Comparison of ENCODE assay signal across 8 mouse cellular contexts in genomic region chr1:109982064-109982808, GRCm38 (mm10). TPM values are rescaled to one million over a fixed set of nuclear protein-coding genes. Genes with fewer than 3 reads are reported as not detected.
A peak's percentile ranks its signal among the peaks of the same experiment; 100 is the strongest.
DNase-seq lines count a peak whose midpoint lies in the region; ATAC-seq and TF ChIP-seq lines count a peak whose summit lies in the region.

TSS of gene Cdh7 (plus strand) at chr1:109982431.

- H3K4me1 ChIP-seq in hindbrain, embryonic 15.5 days (replicated peaks): peaks cover 12% of the 10 kb centered on the region
- H3K4me1 ChIP-seq in limb, embryonic 14.5 days (ENCODE audit: control insufficient read depth, insufficient read depth, low read length): no peaks in the 10 kb centered on the region; the same call in 1 of the 2 replicates

- H3K4me3 ChIP-seq in hindbrain, embryonic 15.5 days: peak within 1 kb of the TSS; percentile 79
- H3K4me3 ChIP-seq in limb, embryonic 14.5 days (replicated peaks; ENCODE audit: low read length): peak within 1 kb of the TSS; percentile 52

- ATAC-seq in hindbrain, embryonic 15.5 days (ENCODE audit: low FRiP score, low read depth): peak; percentile 92
- ATAC-seq in limb, embryonic 14.5 days (ENCODE audit: low FRiP score, low read depth): no peak
- no peak for ATAC-seq in megakaryocyte-erythroid progenitor cell, adult 5-6 weeks (replicated peaks; ENCODE audit: low FRiP score, low TSS enrichment, poor library complexity, severe bottlenecking)

- peak within 1 kb of the TSS; percentile 87 for H3K27ac ChIP-seq in hindbrain, embryonic 15.5 days (replicated peaks)
- H3K27ac ChIP-seq in limb, embryonic 14.5 days (replicated peaks; ENCODE audit: low read depth, low read length): no peak within 1 kb of the TSS

- peak within 1 kb of the TSS; percentile 69 for H3K9ac ChIP-seq in hindbrain, embryonic 15.5 days
- peak within 1 kb of the TSS; percentile 34; the same call in 1 of the 2 replicates for H3K9ac ChIP-seq in limb, embryonic 14.5 days (ENCODE audit: low read depth, low read length, severe bottlenecking)

- peak within 1 kb of the TSS; percentile 79 for H3K4me2 ChIP-seq in hindbrain, embryonic 15.5 days
- peak within 1 kb of the TSS; percentile 86 for H3K4me2 ChIP-seq in limb, embryonic 14.5 days (replicated peaks; ENCODE audit: low read depth, low read length, severe bottlenecking)

- WGBS in hindbrain, embryonic 15.5 days: under 1% methylated on average over 35 of the region's 35 CpGs
- WGBS in limb, embryonic 14.5 days: under 1% methylated on average over 20 of the region's 35 CpGs

- no peaks in the 10 kb centered on the region for H3K36me3 ChIP-seq in hindbrain, embryonic 15.5 days
- H3K36me3 ChIP-seq in limb, embryonic 14.5 days (ENCODE audit: control insufficient read depth, insufficient read depth, low read length): no peaks in the 10 kb centered on the region

- no peak for TF ChIP-seq POLR2A in limb, embryonic 14.5 days (IDR thresholded peaks at IDR 0.05; ENCODE audit: borderline replicate concordance, extremely low read depth, insufficient read depth, insufficient read length)

- no peaks in the 10 kb centered on the region for H3K27me3 ChIP-seq in hindbrain, embryonic 15.5 days
- H3K27me3 ChIP-seq in limb, embryonic 14.5 days (ENCODE audit: control insufficient read depth, insufficient read depth, low read length): peaks cover 13% of the 10 kb centered on the region

- peak; percentile 25 for DNase-seq in layer of hippocampus, adult 11-12 months (ENCODE audit: low spot score)
- DNase-seq in layer of hippocampus, adult 9-10 months (ENCODE audit: low spot score): no peak
- DNase-seq in embryo, embryonic 11 days: peak; percentile 81
- peak; percentile 9 for DNase-seq in limb, embryonic 14.5 days (ENCODE audit: low spot score)
- DNase-seq in right cerebral cortex, adult 2 months (ENCODE audit: low spot score in 2 of 2): peak; percentile 51 to 65
- DNase-seq in spleen, postnatal 4 days (ENCODE audit: low spot score in 2 of 2): no peak

- H3K9me3 ChIP-seq in hindbrain, embryonic 15.5 days: no peaks in the 10 kb centered on the region
- H3K9me3 ChIP-seq in limb, embryonic 14.5 days (ENCODE audit: control insufficient read depth, low read length): no peaks in the 10 kb centered on the region

RNA-seq across cellular contexts. Expression of gene Cdh7, which starts in this region (rescaled TPM):
- polyA plus RNA-seq in hindbrain, embryonic 15.5 days (2015; fragmentation: Nextera tagmentation; extraction: Ambion mirVana): 18.3 and 21.1 TPM in 2 replicates
- polyA plus RNA-seq in limb, embryonic 14.5 days (2012; rRNA removed): 1.5 and 2.1 TPM in 2 replicates
- polyA plus RNA-seq in limb, embryonic 14.5 days (2014; fragmentation: Nextera tagmentation; extraction: Ambion mirVana): 0.55 TPM in 2 replicates
- not detected in 2 replicates for total RNA-seq in megakaryocyte-erythroid progenitor cell, adult 5-6 weeks (2014; fragmentation: Nextera tagmentation)
- total RNA-seq in megakaryocyte-erythroid progenitor cell, adult 5-6 weeks (2017): not detected in 2 replicates

Comparison
In these comparisons a context has a peak if more than half of its experiments do, and no peak if none do; other contexts are left out.
1. DNase-seq: peak in layer of hippocampus, adult 11-12 months (single experiment), embryo, embryonic 11 days (single experiment), limb, embryonic 14.5 days (single experiment) and right cerebral cortex, adult 2 months (2 of 2); none in layer of hippocampus, adult 9-10 months (single experiment) and spleen, postnatal 4 days (0 of 2).